Comparison of ENCODE assay signal across 12 mouse cellular contexts in genomic region chr11:117263096-117263808, GRCm38 (mm10).
DNase-seq lines count a peak whose midpoint lies in the region; ATAC-seq and TF ChIP-seq lines count a peak whose summit lies in the region.
"Had no signal": no experiment of that assay in that cellular context is flagged by ENCODE, and none has a peak within 500 bp of the region (broad histone marks: within the 10 kb centered on the region; RNA-seq: fewer than 3 reads in every experiment).

No protein-coding gene starts in this region.

- no peak overlapping the region for H3K9ac ChIP-seq in heart, embryonic 16.5 days (ENCODE audit: low read length)
- 0 out of 2 replicates have a peak overlapping the region, but pooled peaks have one; percentile 48 for H3K9ac ChIP-seq in limb, embryonic 13.5 days
- H3K9ac ChIP-seq: hindbrain, embryonic 13.5 days had no signal

- no peak for TF ChIP-seq CTCF in cortical plate, adult 2 months (IDR thresholded peaks at IDR 0.05; ENCODE audit: extremely low read depth, insufficient read depth, low read length)

- ATAC-seq in heart, embryonic 16.5 days (replicated peaks; ENCODE audit: extremely low read depth, insufficient read depth, low FRiP score): no peak
- no peak for ATAC-seq in limb, embryonic 13.5 days (ENCODE audit: low FRiP score, low read depth)

- TF ChIP-seq POLR2A in cortical plate, adult 2 months (IDR thresholded peaks at IDR 0.05; ENCODE audit: extremely low read depth, insufficient read depth, low read length): no peak

- H3K4me3 ChIP-seq in cortical plate, adult 2 months (ENCODE audit: insufficient read depth, low read length): no peak overlapping the region
- no peak overlapping the region for H3K4me3 ChIP-seq in heart, embryonic 16.5 days (ENCODE audit: low read length)
- H3K4me3 ChIP-seq in limb, embryonic 13.5 days: no peak overlapping the region
- H3K4me3 ChIP-seq: hindbrain, embryonic 13.5 days had no signal

- H3K27me3 ChIP-seq in heart, embryonic 16.5 days (ENCODE audit: control insufficient read depth, insufficient read depth, low read length): peaks cover 16% of the 10 kb centered on the region
- H3K27me3 ChIP-seq in limb, embryonic 13.5 days: no peaks in the 10 kb centered on the region

- H3K9me3 ChIP-seq in heart, embryonic 16.5 days (replicated peaks; ENCODE audit: control insufficient read depth, low read length): no peaks in the 10 kb centered on the region
- no peaks in the 10 kb centered on the region for H3K9me3 ChIP-seq in limb, embryonic 13.5 days
- H3K9me3 ChIP-seq: G1E; hindbrain, embryonic 13.5 days had no signal

- H3K4me1 ChIP-seq in cortical plate, adult 2 months (ENCODE audit: control insufficient read depth, insufficient read depth, low read length): peaks cover 5% of the 10 kb centered on the region; the same call in 1 of the 2 replicates
- peaks cover 29% of the 10 kb centered on the region for H3K4me1 ChIP-seq in heart, embryonic 16.5 days (ENCODE audit: control insufficient read depth, insufficient read depth, low read length)
- H3K4me1 ChIP-seq in limb, embryonic 13.5 days: peaks cover 41% of the 10 kb centered on the region

- H3K27ac ChIP-seq in cortical plate, adult 2 months (ENCODE audit: insufficient read depth, low read length): 0 out of 2 replicates have a peak overlapping the region, but pooled peaks have one; percentile 68
- H3K27ac ChIP-seq in heart, embryonic 16.5 days (ENCODE audit: low read length): peak overlapping the region; percentile 64
- H3K27ac ChIP-seq in limb, embryonic 13.5 days: peak overlapping the region; percentile 1; the same call in 1 of the 2 replicates
- H3K27ac ChIP-seq: hindbrain, embryonic 13.5 days had no signal

- WGBS in heart, embryonic 16.5 days: 50% methylated on average over 9 of the region's 9 CpGs
- 47% methylated on average over 9 of the region's 9 CpGs for WGBS in limb, embryonic 13.5 days

- H3K4me2 ChIP-seq in heart, embryonic 16.5 days (ENCODE audit: low read depth, low read length): no peak overlapping the region
- no peak overlapping the region for H3K4me2 ChIP-seq in limb, embryonic 13.5 days (replicated peaks)
- H3K4me2 ChIP-seq: hindbrain, embryonic 13.5 days had no signal

- H3K36me3 ChIP-seq in heart, embryonic 16.5 days (ENCODE audit: control insufficient read depth, insufficient read depth): no peaks in the 10 kb centered on the region
- no peaks in the 10 kb centered on the region for H3K36me3 ChIP-seq in limb, embryonic 13.5 days
- H3K36me3 ChIP-seq: G1E; hindbrain, embryonic 13.5 days had no signal

- DNase-seq in kidney, adult 11 months: peak; percentile 73
- DNase-seq in kidney, adult 18-20 months: no peak
- no peak for DNase-seq in cerebellum, adult 11 months
- DNase-seq in natural killer cell, adult 2 months (ENCODE audit: low spot score in 2 of 2): no peak
- DNase-seq in urinary bladder, postnatal 36 days (ENCODE audit: low spot score in 2 of 2): no peak
- DNase-seq: cerebellum, adult 2 months; right cerebral cortex, postnatal 25 days had no signal

Comparison
In these comparisons a context has a peak if more than half of its experiments do, and no peak if none do; other contexts are left out.
1. H3K27ac ChIP-seq: peak in every context shown above with its lines; median percentile 68 in cortical plate, adult 2 months; 64 in heart, embryonic 16.5 days; 1 in limb, embryonic 13.5 days.